Mouse (Mus musculus) hindbrain, embryonic 11.5 days (tissue): ENCODE data around the gene Gm10490. TPM values are rescaled to one million over a fixed set of nuclear protein-coding genes. Genes with fewer than 3 reads are reported as not detected.
"Not testable (repeated sequence)": the region's sequence is repeated elsewhere in the genome, so short reads cannot be mapped to it uniquely, and the experiment has no call there.

ENCODE experiments used
- ATAC-seq: fragments of 200-750 bp; cut with Nextera tagmentation; 2 replicates; pipeline ENCODE4 v1.8.0; 2017; ENCODE audit warnings: mild to moderate bottlenecking, moderate TSS enrichment, moderate library complexity; ENCODE audit not compliant: low FRiP score
- DNase-seq: peaks from one replicate; pipeline ENCODE4 v3.0.0-alpha.2; 2015; ENCODE audit warnings: low spot score
- H3K27ac ChIP-seq: fragments of 300-500 bp; sonication (generic); 2 replicates; pipeline ENCODE4 v1.5.1; 2014; ENCODE audit warnings: mild to moderate bottlenecking, low read depth, low read length
- H3K27me3 ChIP-seq: fragments of 300-500 bp; sonication (generic); 2 replicates; pipeline ENCODE4 v1.6.1; 2014; ENCODE audit warnings: mild to moderate bottlenecking, low read length, moderate library complexity, mixed read lengths; ENCODE audit not compliant: control insufficient read depth, insufficient read depth
- H3K36me3 ChIP-seq: fragments of 300-500 bp; sonication (generic); 2 replicates; pipeline ENCODE4 v1.6.1; 2014; ENCODE audit warnings: mild to moderate bottlenecking, low read length, moderate library complexity, mixed read lengths; ENCODE audit not compliant: control insufficient read depth, insufficient read depth
- H3K4me1 ChIP-seq: fragments of 300-500 bp; sonication (generic); replicated peaks from 2 replicates; pipeline ENCODE4 v1.6.1; 2014; ENCODE audit warnings: low read length, mixed read lengths; ENCODE audit not compliant: control insufficient read depth, insufficient read depth
- H3K4me2 ChIP-seq: fragments of 300-500 bp; sonication (generic); replicated peaks from 2 replicates; pipeline ENCODE4 v1.6.1; 2014; ENCODE audit warnings: mild to moderate bottlenecking, low read depth, low read length
- H3K4me3 ChIP-seq: fragments of 300-500 bp; sonication (generic); 2 replicates; pipeline ENCODE4 v1.5.1; 2014; ENCODE audit warnings: low read depth, low read length
- H3K9ac ChIP-seq: fragments of 300-500 bp; sonication (generic); 2 replicates; pipeline ENCODE4 v1.6.1; 2014; ENCODE audit warnings: low read depth, low read length
- H3K9me3 ChIP-seq: fragments of 300-500 bp; sonication (generic); 2 replicates; pipeline ENCODE4 v1.6.1; 2016; ENCODE audit warnings: low read length; ENCODE audit not compliant: control insufficient read depth
- WGBS: fragments of 180-500 bp; shearing (Covaris S2); extraction: QIAGEN DNeasy Blood & Tissue Kit; methylation state at CpG from one replicate; pipeline ENCODE4 v1.1.7; 2014; 5-methylcytosine and 5-hydroxymethylcytosine counted together
- polyA plus RNA-seq: library from polyadenylated mRNA; unstranded; fragments of >200 nt; fragmentation: Nextera tagmentation; extraction: Ambion mirVana; gene quantifications from 2 replicates; pipeline ENCODE4 v1.2.1, GENCODE M21; 2014

Gene Gm10490
- polyA plus RNA-seq, 1 experiment from 2014 or later: not detected

DNA sequence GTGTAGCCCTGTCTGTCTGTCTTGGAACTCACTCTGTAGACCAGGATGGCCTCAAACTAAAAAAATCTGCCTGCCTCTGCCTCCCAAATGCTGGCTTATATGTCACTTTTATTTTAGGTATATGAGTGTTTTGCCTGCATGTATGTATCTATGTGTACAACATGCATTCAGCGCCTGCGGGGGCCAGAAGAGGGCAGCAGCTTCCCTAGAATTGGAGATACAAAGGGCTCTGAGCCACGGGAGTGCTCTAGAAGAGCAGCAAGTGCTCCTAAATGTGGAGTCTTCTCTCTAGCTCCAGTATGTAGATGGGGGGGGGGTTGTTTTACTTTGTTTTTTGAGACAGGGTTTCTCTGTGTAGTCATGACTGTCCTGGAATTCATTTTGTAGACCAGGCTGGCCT is 6.3 kb downstream of the Gm10490 start:
- H3K4me3 ChIP-seq, H3K36me3 ChIP-seq, H3K27me3 ChIP-seq, H3K27ac ChIP-seq, H3K4me1 ChIP-seq, DNase-seq, H3K9me3 ChIP-seq, H3K9ac ChIP-seq, ATAC-seq, H3K4me2 ChIP-seq: not testable (repeated sequence)
- 19% methylated on average over 3 of the region's 3 CpGs for WGBS

DNA sequence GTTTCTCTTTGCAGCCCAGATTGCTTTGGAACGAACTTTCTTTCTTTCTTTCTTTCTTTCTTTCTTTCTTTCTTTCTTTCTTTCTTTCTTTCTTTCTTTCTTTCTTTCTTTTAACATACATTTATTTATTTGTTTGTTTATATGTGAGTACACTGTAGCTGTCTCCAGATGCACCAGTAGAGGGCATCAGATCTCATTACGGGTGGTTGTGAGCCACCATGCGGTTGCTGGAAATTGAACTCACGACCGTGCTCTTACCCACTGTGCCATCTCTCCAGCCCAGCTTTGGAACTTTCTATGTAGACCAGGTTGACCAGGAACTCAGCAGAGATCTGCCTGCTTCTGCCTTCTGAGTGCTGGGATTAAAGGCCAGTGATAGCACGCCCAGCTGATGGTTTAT is 8.6 kb downstream of the Gm10490 start:
- not testable (repeated sequence) for H3K4me3 ChIP-seq, H3K4me1 ChIP-seq, H3K4me2 ChIP-seq, DNase-seq, H3K27me3 ChIP-seq, H3K36me3 ChIP-seq, H3K9ac ChIP-seq, ATAC-seq, H3K27ac ChIP-seq, H3K9me3 ChIP-seq
- 70% methylated on average over 6 of the region's 6 CpGs for WGBS

DNA sequence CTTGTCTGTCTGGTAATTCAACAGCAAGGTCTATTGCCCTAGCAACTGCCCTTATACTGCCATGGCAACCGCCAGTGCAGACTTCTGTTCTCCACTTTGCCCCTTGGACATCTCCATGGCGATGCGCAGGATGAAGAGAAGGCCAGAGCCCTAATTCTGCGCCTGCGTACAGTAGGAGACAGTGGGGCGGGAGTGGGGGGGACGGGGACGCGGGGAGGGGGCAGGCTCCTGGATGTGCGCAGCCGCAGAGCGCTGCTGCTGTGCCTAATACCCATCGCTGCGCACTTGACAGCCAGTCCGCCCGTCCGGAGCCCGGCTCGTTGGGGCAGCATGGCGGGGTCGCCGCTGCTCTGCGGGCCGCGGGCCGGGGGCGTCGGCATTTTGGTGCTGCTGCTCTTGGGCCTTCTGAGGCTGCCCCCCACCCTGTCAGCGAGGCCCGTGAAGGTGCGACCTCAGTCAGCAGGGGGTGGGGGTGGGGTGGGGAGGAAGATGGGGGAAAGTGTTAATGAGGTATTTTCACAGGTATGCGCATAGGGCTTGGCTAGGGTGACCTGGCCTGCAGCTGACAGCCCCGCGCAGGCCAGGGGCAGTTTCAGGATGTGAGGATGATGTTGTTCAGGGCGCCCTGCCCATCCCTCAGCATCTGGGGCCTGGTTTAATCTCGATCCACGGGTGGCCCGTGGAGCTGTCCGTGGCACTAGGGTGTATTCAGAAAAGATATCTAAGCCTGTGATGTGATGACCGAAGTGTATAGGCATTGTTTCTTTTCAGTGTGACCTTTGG is 10.4 kb downstream of the Gm10490 start, which contains the start of gene Pcsk1n:
Gene Pcsk1n, plus strand, starts transcription at position 222 of the 783 bp plus-strand sequence.
- Histone ChIP-seq H3K4me1 (no peaks in the 10 kb centered on the region), H3K27me3 (peaks cover 19% of the 10 kb centered on the region; the same call in 1 of the 2 replicates), H3K36me3 (no peaks in the 10 kb centered on the region), H3K9ac (peak within 1 kb of the TSS; percentile 42; the same call in 1 of the 2 replicates), H3K9me3 (no peaks in the 10 kb centered on the region), H3K4me2 (peak within 1 kb of the TSS; percentile 48), H3K4me3 (peak within 1 kb of the TSS; percentile 36), H3K27ac (peak within 1 kb of the TSS; percentile 78)
- ATAC-seq: peak; percentile 94
- peak; percentile 77 for DNase-seq
- WGBS: 17% methylated on average over 26 of the region's 40 CpGs

DNA sequence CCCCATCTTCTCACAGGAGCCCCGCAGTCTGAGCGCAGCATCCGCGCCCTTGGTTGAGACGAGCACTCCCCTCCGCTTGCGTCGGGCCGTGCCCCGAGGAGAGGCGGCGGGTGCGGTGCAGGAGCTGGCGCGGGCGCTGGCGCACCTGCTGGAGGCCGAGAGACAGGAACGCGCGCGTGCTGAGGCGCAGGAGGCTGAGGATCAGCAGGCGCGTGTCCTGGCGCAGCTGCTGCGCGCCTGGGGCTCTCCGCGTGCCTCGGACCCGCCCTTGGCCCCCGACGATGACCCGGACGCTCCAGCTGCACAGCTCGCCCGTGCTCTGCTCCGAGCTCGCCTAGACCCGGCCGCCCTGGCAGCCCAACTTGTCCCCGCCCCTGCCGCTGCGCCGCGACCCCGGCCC is 12.7 kb downstream of the Gm10490 start:
- Histone ChIP-seq H3K9ac (peak overlapping the region; percentile 33; the same call in 1 of the 2 replicates), H3K27me3 (peaks cover 28% of the 10 kb centered on the region; the same call in 1 of the 2 replicates), H3K36me3 (no peaks in the 10 kb centered on the region), H3K4me2 (peak overlapping the region; percentile 38), H3K27ac (no peak overlapping the region), H3K4me1 (no peaks in the 10 kb centered on the region), H3K4me3 (peak overlapping the region; percentile 28), H3K9me3 (no peaks in the 10 kb centered on the region)
- 6% methylated on average over 41 of the region's 48 CpGs for WGBS
- ATAC-seq (peak; percentile 25; the same call in 1 of the 2 replicates), DNase-seq (peak; percentile 44)

DNA sequence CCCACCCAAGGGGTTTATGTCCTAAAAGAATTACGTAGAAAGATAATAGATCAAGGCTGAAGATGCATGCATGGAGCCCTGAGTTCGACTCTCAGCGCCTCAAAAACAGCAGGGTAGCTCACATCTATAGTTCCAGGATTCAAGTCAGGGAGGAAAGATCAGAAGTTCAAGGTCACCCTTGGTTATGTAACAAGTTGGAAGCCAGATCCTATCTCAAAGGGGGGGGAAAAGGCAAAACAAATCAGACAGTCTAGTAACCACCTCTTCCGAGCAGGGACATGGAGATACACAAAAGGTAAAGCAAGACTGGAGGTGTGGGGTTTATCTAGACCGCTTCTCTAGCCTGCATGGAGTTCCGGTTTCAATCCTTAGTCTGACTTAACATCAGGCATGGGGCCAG is 16.9 kb downstream of the Gm10490 start:
- DNase-seq: no peak
- no peak overlapping the region for H3K9ac ChIP-seq
- H3K4me3 ChIP-seq: no peak overlapping the region
- no peaks in the 10 kb centered on the region for H3K4me1 ChIP-seq
- H3K36me3 ChIP-seq: no peaks in the 10 kb centered on the region
- no peak overlapping the region for H3K27ac ChIP-seq
- no peak overlapping the region for H3K4me2 ChIP-seq
- no peak for ATAC-seq
- WGBS: 78% methylated on average over 6 of the region's 6 CpGs
- 0 out of 2 replicates have a peak, but pooled peaks cover 2% of the 10 kb centered on the region for H3K9me3 ChIP-seq
- peaks cover 33% of the 10 kb centered on the region; the same call in 1 of the 2 replicates for H3K27me3 ChIP-seq

DNA sequence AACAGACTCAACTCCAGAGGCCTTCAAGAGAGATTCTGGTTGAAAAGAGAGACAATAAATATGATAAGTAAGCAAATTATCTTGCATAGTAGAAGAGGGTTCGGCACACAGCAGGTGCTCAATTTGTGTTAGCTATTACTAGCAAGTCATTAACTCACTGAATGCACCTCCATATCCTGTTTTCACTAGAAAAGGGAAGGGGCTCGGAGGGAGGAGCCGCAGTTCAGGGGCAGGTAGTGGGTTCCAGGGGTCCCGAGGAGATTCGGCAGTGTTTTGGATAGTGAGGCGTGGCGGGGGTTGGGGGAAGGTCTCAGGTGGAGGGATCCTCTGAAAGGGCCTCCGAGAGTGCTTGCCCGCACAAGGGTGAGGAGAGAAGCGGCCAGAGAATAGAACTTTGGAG is 17.8 kb downstream of the Gm10490 start:
- Histone ChIP-seq H3K4me2 (no peak overlapping the region), H3K27me3 (peaks cover 33% of the 10 kb centered on the region; the same call in 1 of the 2 replicates), H3K36me3 (no peaks in the 10 kb centered on the region), H3K9ac (no peak overlapping the region), H3K4me1 (no peaks in the 10 kb centered on the region), H3K9me3 (0 out of 2 replicates have a peak, but pooled peaks cover 2% of the 10 kb centered on the region), H3K27ac (no peak overlapping the region), H3K4me3 (no peak overlapping the region)
- no peak for ATAC-seq
- WGBS: 15% methylated on average over 10 of the region's 10 CpGs
- no peak for DNase-seq

DNA sequence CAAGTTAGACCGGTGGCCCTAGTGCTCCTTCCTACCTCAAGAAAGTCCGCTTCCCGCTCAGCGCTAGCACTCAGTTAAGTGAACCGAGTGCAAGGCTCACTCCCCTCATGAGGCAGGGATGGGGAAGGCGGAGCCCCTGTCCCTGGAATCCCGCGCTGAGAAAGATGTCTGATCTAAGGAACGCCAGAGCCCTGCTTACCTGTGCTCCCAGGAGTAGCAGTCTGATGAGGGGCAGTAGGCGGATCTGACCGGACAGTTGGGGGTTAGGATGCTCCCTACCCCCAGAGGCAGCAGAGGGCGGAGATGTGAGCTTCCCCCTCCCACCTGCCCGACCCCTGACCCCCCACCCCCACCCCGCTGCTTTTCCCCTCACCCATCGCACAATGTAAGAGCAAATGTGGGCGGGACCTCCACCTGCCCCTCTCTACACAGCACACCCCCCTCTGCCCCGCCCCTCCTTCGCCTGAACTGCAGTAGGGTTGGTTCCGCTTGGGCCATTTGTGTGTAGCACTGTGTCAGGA is 19.0 kb downstream of the Gm10490 start, which contains the start of gene Eras:
Gene Eras, minus strand, starts transcription at position 338 of the 521 bp plus-strand sequence.
- Histone ChIP-seq H3K4me3 (no peak within 1 kb of the TSS), H3K27ac (no peak within 1 kb of the TSS), H3K4me1 (no peaks in the 10 kb centered on the region), H3K9ac (no peak within 1 kb of the TSS), H3K36me3 (no peaks in the 10 kb centered on the region), H3K4me2 (no peak within 1 kb of the TSS), H3K9me3 (0 out of 2 replicates have a peak, but pooled peaks cover 2% of the 10 kb centered on the region), H3K27me3 (peaks cover 23% of the 10 kb centered on the region; the same call in 1 of the 2 replicates)
- DNase-seq: no peak
- 0 out of 2 replicates have a peak, but pooled peaks have one; percentile 40 for ATAC-seq
- 24% methylated on average over 17 of the region's 19 CpGs for WGBS

DNA sequence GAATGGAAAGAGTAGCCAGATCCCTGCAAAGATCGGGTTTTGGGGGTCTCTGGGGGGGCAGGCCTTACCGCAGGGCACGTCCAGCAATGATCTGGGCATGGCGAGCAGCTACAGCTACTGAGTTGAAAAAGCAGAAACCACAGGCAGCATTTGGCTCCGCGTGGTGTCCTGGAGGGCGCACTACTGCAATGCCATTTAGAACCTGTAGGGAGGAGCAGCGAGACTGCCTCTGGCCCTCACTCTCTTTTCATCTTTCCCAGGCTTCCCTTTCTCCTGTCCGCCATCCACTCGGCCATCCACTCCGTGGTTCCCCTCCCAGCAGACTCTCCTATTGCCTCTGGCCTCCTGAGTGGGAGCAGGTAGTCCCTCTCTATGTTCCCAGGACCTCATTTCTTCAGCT is 27.5 kb downstream of the Gm10490 start:
- Histone ChIP-seq H3K9me3 (no peaks in the 10 kb centered on the region), H3K9ac (no peak overlapping the region), H3K4me1 (no peaks in the 10 kb centered on the region), H3K36me3 (no peaks in the 10 kb centered on the region), H3K27ac (no peak overlapping the region), H3K4me2 (no peak overlapping the region), H3K4me3 (no peak overlapping the region), H3K27me3 (no peaks in the 10 kb centered on the region)
- no peak for DNase-seq
- no peak for ATAC-seq
- 47% methylated on average over 11 of the region's 11 CpGs for WGBS
